Mouse (Mus musculus): ENCODE measurements at regions not wholly inside any gene's neighbourhood (a gene's known extent, or its start where the extent isn't known, plus 50 kb on each side); places are given as distances from the start of the nearest gene placed in this dataset.
A peak's percentile ranks its signal among the peaks of the same experiment; 100 is the strongest.

- DNase-seq, result no peak
Observed at GRCm38 (mm10) chr13:56021716-56022115, 114.4 kb downstream of the H2afy start.

GRCm38 (mm10) chr13:56014006-56014405, 122.2 kb downstream of the H2afy start:
- no peak for DNase-seq

- DNase-seq, result no peak
Observed at GRCm38 (mm10) chr13:56010416-56010815, 125.7 kb downstream of the H2afy start.

GRCm38 (mm10) chr13:56006827-56007226, 129.3 kb downstream of the H2afy start:
- no peak for DNase-seq

- no peak for DNase-seq
Observed at GRCm38 (mm10) chr13:56005746-56006145, 130.4 kb downstream of the H2afy start.

GRCm38 (mm10) chr13:56003724-56004393, 132.3 kb downstream of the H2afy start:
- DNase-seq, result no peak

GRCm38 (mm10) chr13:55995255-55995654, 140.9 kb downstream of the H2afy start:
- DNase-seq, result no peak

GRCm38 (mm10) chr13:55994460-55994859, 141.7 kb downstream of the H2afy start:
- no peak for DNase-seq

GRCm38 (mm10) chr13:55992699-55993098, 143.5 kb downstream of the H2afy start:
- no peak for DNase-seq

GRCm38 (mm10) chr13:55991216-55991615, 144.9 kb downstream of the H2afy start:
- DNase-seq, result no peak

- no peak for DNase-seq
Observed at GRCm38 (mm10) chr13:55990186-55990585, 146.0 kb downstream of the H2afy start.

GRCm38 (mm10) chr13:55989401-55989800, 146.8 kb downstream of the H2afy start:
- no peak for DNase-seq

- no peak for DNase-seq
Observed at GRCm38 (mm10) chr13:55985396-55985795, 149.4 kb upstream of the Pitx1 start.

- no peak for DNase-seq
Observed at GRCm38 (mm10) chr13:55984772-55985171, 148.8 kb upstream of the Pitx1 start.

GRCm38 (mm10) chr13:55983851-55984250, 147.9 kb upstream of the Pitx1 start:
- DNase-seq, result no peak

GRCm38 (mm10) chr13:55981041-55981440, 145.0 kb upstream of the Pitx1 start:
- DNase-seq, result no peak

GRCm38 (mm10) chr13:55977902-55978301, 141.9 kb upstream of the Pitx1 start:
- DNase-seq, result no peak

GRCm38 (mm10) chr13:55976911-55977381, 141.0 kb upstream of the Pitx1 start:
- no peak for DNase-seq

GRCm38 (mm10) chr13:55974105-55974504, 138.1 kb upstream of the Pitx1 start:
- no peak for DNase-seq

- DNase-seq, result no peak
Observed at GRCm38 (mm10) chr13:55970687-55971086, 134.7 kb upstream of the Pitx1 start.

GRCm38 (mm10) chr13:55969473-55969872, 133.5 kb upstream of the Pitx1 start:
- no peak for DNase-seq

GRCm38 (mm10) chr13:55967151-55967550, 131.2 kb upstream of the Pitx1 start:
- no peak for DNase-seq

- DNase-seq, result peak; percentile 50
Observed at GRCm38 (mm10) chr13:55963005-55963620, 127.1 kb upstream of the Pitx1 start.

GRCm38 (mm10) chr13:55962254-55962866, 126.4 kb upstream of the Pitx1 start:
- DNase-seq, result no peak
